26 mouse cellular contexts compared by ENCODE assay signal in genomic region chr2:4518549-4518948, GRCm38 (mm10).
DNase-seq lines count a peak whose midpoint lies in the region; ATAC-seq and TF ChIP-seq lines count a peak whose summit lies in the region.
"Had no signal": no experiment of that assay in that cellular context is flagged by ENCODE, and none has a peak within 500 bp of the region (broad histone marks: within the 10 kb centered on the region; RNA-seq: fewer than 3 reads in every experiment).

No protein-coding gene starts in this region.

- no peak for TF ChIP-seq CTCF in lung, adult 2 months (IDR thresholded peaks at IDR 0.05; ENCODE audit: insufficient read depth, low read length)

- peak overlapping the region; percentile 97; the same call in 1 of the 2 replicates for H3K27ac ChIP-seq in heart, embryonic 12.5 days (ENCODE audit: poor library complexity, severe bottlenecking)
- H3K27ac ChIP-seq: forebrain, embryonic 10.5 days had no signal

- no peak overlapping the region for H3K4me2 ChIP-seq in heart, embryonic 12.5 days
- H3K4me2 ChIP-seq: hindbrain, embryonic 12.5 days; hindbrain, embryonic 15.5 days had no signal

- H3K4me3 ChIP-seq in heart, embryonic 12.5 days = no peak overlapping the region
- H3K4me3 ChIP-seq in lung, adult 2 months (replicated peaks; ENCODE audit: extremely low read depth, low read depth, low read length) = no peak overlapping the region
- H3K4me3 ChIP-seq: forebrain, embryonic 10.5 days; forebrain, embryonic 13.5 days; hindbrain, embryonic 12.5 days; hindbrain, embryonic 15.5 days had no signal

- H3K27me3 ChIP-seq in heart, embryonic 12.5 days (replicated peaks) = no peaks in the 10 kb centered on the region
- H3K27me3 ChIP-seq: forebrain, embryonic 13.5 days; heart, embryonic 13.5 days; hindbrain, embryonic 12.5 days; hindbrain, embryonic 15.5 days; Patski had no signal

- DNase-seq in heart, adult 18-20 months = no peak
- DNase-seq in lung, adult 2 months = no peak
- DNase-seq in natural killer cell, adult 2 months (ENCODE audit: low spot score in 2 of 2) = no peak
- DNase-seq in layer of hippocampus, postnatal 25 days (ENCODE audit: extremely low spot score in 1 of 2, low spot score in 1 of 2) = no peak
- DNase-seq in frontal cortex, postnatal 10 days (ENCODE audit: low spot score in 2 of 2) = no peak
- DNase-seq: adrenal gland, adult 8-10 months; adrenal gland, postnatal 25 days; cerebellum, adult 11-12 months; cerebellum, adult 8-10 months; cerebellum, postnatal 10 days; cerebellum, postnatal 36 days; gastrocnemius, adult 2 months; gastrocnemius, postnatal 14 days; heart, adult 11 months; heart, postnatal 14 days; heart, postnatal 4 days had no signal

- no peak for ATAC-seq in heart, embryonic 12.5 days (ENCODE audit: insufficient number of reproducible peaks, low FRiP score)
- ATAC-seq in activated CD4-positive, CD25-positive, alpha-beta regulatory T cell, adult 4 months = peak; percentile 28
- peak; percentile 46 for ATAC-seq in inflammation-experienced regulatory T-cells, adult 6 months
- ATAC-seq: forebrain, embryonic 16.5 days; Patski had no signal

- TF ChIP-seq POLR2A in lung, adult 2 months (IDR thresholded peaks at IDR 0.05; ENCODE audit: borderline replicate concordance, extremely low read depth, low read depth, low read length) = no peak

- peaks cover 4% of the 10 kb centered on the region; the same call in 1 of the 2 replicates for H3K36me3 ChIP-seq in heart, embryonic 12.5 days
- H3K36me3 ChIP-seq: hindbrain, embryonic 15.5 days had no signal

- H3K4me1 ChIP-seq in heart, embryonic 12.5 days (replicated peaks) = peaks cover 29% of the 10 kb centered on the region
- peaks cover 4% of the 10 kb centered on the region; the same call in 1 of the 2 replicates for H3K4me1 ChIP-seq in lung, adult 2 months (ENCODE audit: control insufficient read depth, insufficient read depth, low read length)

- no peak overlapping the region for H3K9ac ChIP-seq in heart, embryonic 12.5 days
- H3K9ac ChIP-seq: forebrain, embryonic 13.5 days; heart, embryonic 13.5 days; hindbrain, embryonic 12.5 days; hindbrain, embryonic 15.5 days had no signal

- H3K9me3 ChIP-seq in heart, embryonic 12.5 days (replicated peaks) = no peaks in the 10 kb centered on the region
- H3K9me3 ChIP-seq: forebrain, embryonic 13.5 days; heart, embryonic 13.5 days; hindbrain, embryonic 12.5 days; hindbrain, embryonic 15.5 days had no signal
